Mouse (Mus musculus) A20 (cell line): ENCODE data around the gene Klk1b5.

ENCODE experiments used
- DNase-seq: peaks from one replicate; pipeline ENCODE4 v3.0.0-alpha.2; 2011; ENCODE audit warnings: low read depth, low spot score

Klk1b5 gene

DNA sequence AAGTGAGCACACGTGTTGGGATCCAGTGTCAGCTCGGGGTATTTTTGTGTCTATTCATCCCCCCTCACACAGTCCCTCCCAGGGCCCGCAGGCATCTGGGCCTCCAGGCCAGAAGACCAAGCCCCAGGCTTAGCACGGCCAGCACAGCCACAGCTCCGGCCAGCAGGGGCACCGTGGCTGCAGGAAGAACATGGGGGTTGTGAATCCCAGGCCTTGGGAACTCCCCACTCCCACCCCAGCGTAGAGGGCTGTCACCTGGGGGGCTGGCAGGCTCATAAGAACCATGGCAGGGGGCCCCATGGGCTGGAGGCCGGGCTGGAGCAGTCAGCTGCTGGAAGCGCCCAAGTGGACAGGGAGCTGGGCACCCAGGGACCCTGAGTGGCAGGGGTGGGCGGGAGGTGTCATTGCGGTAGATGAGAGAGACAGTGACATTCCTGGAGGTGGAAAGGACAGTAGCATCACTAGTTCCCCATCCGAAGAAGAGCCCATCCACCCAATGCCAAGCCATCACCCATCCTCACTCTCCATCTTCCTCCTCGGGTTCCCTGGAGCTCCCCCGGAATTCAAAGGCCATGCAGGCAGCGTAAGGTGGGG, 37.4 kb downstream of the Klk1b5 start:
- no peak for DNase-seq

DNA sequence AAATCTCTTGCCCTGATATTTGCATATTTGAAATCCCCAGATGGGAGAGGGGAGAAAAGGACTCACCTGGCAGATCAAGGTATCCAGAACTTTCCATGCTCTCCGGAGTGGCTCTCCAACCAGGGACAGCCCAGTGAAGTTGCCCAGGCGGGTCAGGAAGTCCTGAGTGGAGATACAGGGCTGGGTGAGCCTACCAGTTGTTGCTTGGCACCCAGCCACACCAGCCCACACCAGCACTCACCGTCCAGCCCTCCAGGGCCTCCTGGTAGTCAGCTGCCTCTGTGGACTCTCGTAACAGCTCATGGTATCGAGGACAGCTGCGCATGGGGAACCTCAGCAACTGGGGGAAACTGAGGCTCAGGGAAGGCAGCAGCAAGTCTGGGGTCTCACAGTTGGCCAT, 39.2 kb downstream of the Klk1b5 start:
- DNase-seq, result no peak

DNA sequence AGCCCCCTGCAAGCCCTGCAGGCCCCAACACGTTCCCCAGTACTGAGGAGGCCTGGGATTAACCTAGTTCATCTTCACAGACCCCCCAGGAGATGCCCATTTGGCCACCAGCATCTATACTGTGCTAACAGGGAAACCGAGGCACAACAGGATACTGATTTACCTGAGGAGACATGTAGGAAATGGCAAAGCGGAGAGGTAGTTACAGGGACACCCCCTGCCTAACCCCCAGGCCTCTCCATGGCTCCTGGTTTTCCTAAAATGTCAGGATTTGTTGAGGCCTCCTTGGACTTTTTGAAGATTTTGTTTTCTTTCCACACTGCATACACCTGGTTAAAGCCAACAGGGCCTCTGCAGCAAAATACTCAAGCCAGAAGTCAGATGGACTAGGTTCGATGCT, 41.5 kb downstream of the Klk1b5 start, which contains the start of gene Acp4:
Gene Acp4 (minus strand): TSS at position 101 of the 400 bp plus-strand sequence.
- no peak for DNase-seq

DNA sequence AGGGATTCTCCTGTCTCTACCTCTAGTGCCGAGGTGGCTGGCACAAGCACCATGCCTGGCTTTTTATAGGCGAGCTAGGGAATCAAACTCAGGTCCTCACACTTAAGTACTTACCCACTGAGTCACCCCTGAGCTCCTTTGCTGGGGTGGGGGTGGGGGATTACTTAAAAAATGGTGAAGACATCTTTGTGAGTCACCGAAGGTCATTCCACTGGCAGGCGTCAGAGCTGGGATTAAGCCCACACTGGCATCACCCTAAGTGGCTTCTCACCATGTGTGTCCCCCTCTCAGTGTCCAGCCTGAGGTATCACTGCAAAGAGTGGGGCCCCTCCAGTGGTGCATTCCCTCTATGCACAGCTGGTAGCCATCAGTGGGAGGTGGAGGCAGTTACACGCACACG, 44.7 kb downstream of the Klk1b5 start:
- no peak for DNase-seq

DNA sequence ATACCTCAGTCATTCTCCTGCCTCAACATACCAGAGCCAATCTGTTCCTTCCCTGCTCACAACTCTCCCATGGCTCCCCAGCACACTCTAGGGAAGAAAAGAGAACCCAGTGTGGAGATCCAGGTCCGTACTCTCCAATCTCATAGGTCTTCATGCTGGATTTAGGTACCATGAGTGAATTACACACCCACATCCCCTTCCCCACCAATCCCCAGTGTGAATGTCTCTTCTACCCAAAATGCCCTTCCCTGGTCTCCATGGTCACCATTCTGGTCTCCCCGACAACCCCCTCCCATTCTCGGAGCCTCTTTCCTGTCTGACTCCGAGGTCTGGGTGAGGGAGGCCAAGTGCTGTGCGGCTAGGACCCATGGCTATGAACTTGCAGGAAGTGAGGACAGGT, 45.4 kb downstream of the Klk1b5 start, which contains the start of gene Gm15517:
Gene Gm15517 (plus strand): TSS at position 301 of the 400 bp plus-strand sequence.
- DNase-seq, result no peak

DNA sequence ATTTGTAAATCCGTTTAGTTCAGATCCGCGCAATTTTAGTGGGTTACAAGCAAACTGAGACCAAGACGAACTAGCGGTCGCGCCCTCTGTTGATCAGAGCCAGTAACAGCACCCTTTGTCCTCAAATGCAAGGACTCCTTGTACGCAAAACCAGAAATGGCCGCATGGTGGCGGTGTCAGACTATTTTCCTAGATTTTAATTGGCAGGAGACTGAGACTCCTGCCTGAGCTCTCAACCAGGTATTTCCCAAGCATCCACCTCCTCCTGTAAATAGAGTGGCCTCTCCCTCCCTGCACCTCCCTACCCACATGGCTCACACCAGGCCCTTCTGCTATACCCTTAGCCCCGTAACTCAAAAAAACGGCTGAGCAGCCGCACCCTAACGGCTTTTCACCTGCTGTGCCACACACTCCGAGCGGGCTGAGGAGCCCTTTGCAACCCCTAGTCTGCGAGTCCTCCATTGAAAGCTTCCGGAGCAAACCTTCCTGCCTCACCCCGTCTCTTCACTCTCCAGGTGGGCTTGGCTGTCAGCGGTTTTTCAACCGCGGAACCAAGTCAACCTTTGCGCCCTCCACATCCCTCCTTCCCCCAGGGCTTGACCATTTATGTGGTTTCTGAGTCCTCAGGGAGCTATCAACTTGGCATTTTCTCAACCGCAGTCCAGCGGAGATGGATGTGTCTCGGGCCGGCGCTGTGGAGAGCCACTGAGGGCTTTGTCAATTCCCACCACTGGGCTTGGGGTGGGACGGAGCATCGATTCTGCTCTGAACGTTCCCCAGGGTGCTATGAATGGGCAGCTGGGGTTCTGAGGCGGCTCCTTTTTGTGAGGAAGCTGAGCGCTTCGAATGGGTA, 47.3 kb downstream of the Klk1b5 start:
- peak; percentile 89 for DNase-seq

DNA sequence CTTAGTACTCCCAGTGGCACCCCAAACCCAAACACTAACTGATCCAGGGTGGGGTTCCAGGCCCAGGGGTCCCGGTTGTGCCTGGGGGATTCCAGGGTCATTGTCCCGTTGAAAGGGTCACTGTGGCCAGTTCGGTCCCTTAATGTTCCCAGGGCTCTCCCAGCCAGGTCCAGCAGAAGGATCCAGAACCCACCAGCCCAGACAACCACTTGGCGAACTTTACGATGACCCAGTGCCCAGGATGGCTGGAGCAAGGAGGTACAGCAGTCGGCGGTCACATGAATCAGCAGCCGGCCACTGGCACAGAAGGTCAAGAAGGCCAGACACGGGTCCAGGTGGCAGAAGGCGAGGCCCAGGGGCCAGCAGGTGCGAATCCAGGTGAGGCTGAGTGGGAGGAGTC, 52.4 kb downstream of the Klk1b5 start:
- DNase-seq, result no peak

DNA sequence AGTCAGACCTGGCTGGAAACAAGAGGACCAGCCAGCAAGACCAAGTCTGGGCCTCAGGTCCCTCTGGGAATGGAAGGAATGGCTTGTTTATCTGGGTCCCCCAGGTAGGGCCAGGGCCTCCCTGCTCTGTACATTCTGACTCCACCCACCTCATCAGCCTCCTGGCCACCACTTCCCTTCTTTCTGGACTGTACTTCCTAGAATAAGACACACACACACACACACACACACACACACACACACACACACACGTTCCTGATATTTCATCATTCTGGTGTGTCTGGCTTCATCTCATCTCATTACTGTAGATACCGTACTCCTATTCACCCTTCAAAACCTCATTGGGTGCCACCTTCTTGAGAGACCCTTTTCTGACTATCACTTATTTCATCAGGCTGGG, 53.7 kb downstream of the Klk1b5 start:
- DNase-seq, result no peak
